Mouse (Mus musculus) limb, embryonic 14.5 days (tissue): ENCODE results near the gene Lhfpl2. TPM values are rescaled to one million over a fixed set of nuclear protein-coding genes. Genes with fewer than 3 reads are reported as not detected.

Experiments used
- ATAC-seq: fragments of 200-750 bp; cut with Nextera tagmentation; 2 replicates; pipeline ENCODE4 v1.8.0; 2017; ENCODE audit warnings: low read depth, moderate number of reproducible peaks, moderate TSS enrichment; ENCODE audit not compliant: low FRiP score
- DNase-seq: peaks from one replicate; pipeline ENCODE4 v3.0.0-alpha.2; 2015; ENCODE audit warnings: low spot score
- H3K27ac ChIP-seq: fragments of 300-500 bp; sonication (generic); replicated peaks from 2 replicates; pipeline ENCODE4 v1.5.1; 2014; ENCODE audit warnings: low read depth, mild to moderate bottlenecking, low read length, moderate library complexity, mixed read lengths
- H3K27me3 ChIP-seq: fragments of 300-500 bp; sonication (generic); 2 replicates; pipeline ENCODE4 v1.6.1; 2014; ENCODE audit warnings: low read length, mixed read lengths; ENCODE audit not compliant: control insufficient read depth, insufficient read depth
- H3K36me3 ChIP-seq: fragments of 300-500 bp; sonication (generic); 2 replicates; pipeline ENCODE4 v1.6.1; 2014; ENCODE audit warnings: mild to moderate bottlenecking, low read length, moderate library complexity, mixed read lengths; ENCODE audit not compliant: control insufficient read depth, insufficient read depth
- H3K4me1 ChIP-seq: fragments of 300-500 bp; sonication (generic); 2 replicates; pipeline ENCODE4 v1.6.1; 2014; ENCODE audit warnings: antibody characterized with exemption, low read length, mixed read lengths; ENCODE audit not compliant: control insufficient read depth, insufficient read depth
- H3K4me2 ChIP-seq: fragments of 300-500 bp; sonication (generic); replicated peaks from 2 replicates; pipeline ENCODE4 v1.6.1; 2014; ENCODE audit warnings: low read depth, mild to moderate bottlenecking, low read length, moderate library complexity; ENCODE audit not compliant: severe bottlenecking
- H3K4me3 ChIP-seq: fragments of 300-500 bp; sonication (generic); replicated peaks from 2 replicates; pipeline ENCODE4 v1.5.1; 2014; ENCODE audit warnings: low read length
- H3K9ac ChIP-seq: fragments of 300-500 bp; sonication (generic); 2 replicates; pipeline ENCODE4 v1.6.1; 2014; ENCODE audit warnings: mild to moderate bottlenecking, low read depth, low read length, moderate library complexity; ENCODE audit not compliant: severe bottlenecking
- H3K9me3 ChIP-seq: fragments of 300-500 bp; sonication (generic); 2 replicates; pipeline ENCODE4 v1.6.1; 2016; ENCODE audit warnings: low read length; ENCODE audit not compliant: control insufficient read depth
- POLR2A ChIP-seq: fragments of 200-500 bp; IDR thresholded peaks from 2 replicates; pipeline ENCODE4 v1.8.0; 2012; ENCODE audit warnings: inconsistent platforms, mild to moderate bottlenecking, moderate library complexity, borderline replicate concordance; ENCODE audit not compliant: insufficient read depth, insufficient read length; ENCODE audit errors: extremely low read depth
- WGBS: fragments of 180-500 bp; shearing (Covaris S2); extraction: QIAGEN DNeasy Blood & Tissue Kit; methylation state at CpG from one replicate; pipeline ENCODE4 v1.1.7; 2014; 5-methylcytosine and 5-hydroxymethylcytosine counted together
- polyA plus RNA-seq, 2 experiments: library from polyadenylated mRNA; depleted of rRNA in 1 of 2; stranded (reverse) in 1 of 2; unstranded in 1 of 2; fragments of >200 nt; fragmentation: Nextera tagmentation in 1 of 2; extraction: Ambion mirVana in 1 of 2; gene quantifications; 2 replicates each; pipeline versions ENCODE4 v1.2.1 to v1.2.3; 2012 to 2014

The Lhfpl2 gene
- polyA plus RNA-seq, 2 experiments, result 60.5 to 69.4 TPM

GRCm38 (mm10) chr13:94175379-94176050 is 117.9 kb downstream of the Lhfpl2 start:
- Histone ChIP-seq H3K4me3 (peak overlapping the region; percentile 47), H3K36me3 (peaks cover 11% of the 10 kb centered on the region; the same call in 1 of the 2 replicates), H3K9ac (peak overlapping the region; percentile 16; the same call in 1 of the 2 replicates), H3K27me3 (no peaks in the 10 kb centered on the region), H3K9me3 (no peaks in the 10 kb centered on the region), H3K27ac (no peak overlapping the region), H3K4me2 (peak overlapping the region; percentile 92), H3K4me1 (peaks cover 30% of the 10 kb centered on the region)
- DNase-seq, result no peak
- TF ChIP-seq POLR2A, result no peak
- WGBS, result 66% methylated on average over 6 of the region's 6 CpGs
- ATAC-seq, result no peak

GRCm38 (mm10) chr13:94177148-94177547 is 119.6 kb downstream of the Lhfpl2 start:
- WGBS, result 54% methylated on average over 7 of the region's 7 CpGs
- H3K4me2 ChIP-seq, result no peak overlapping the region
- H3K36me3 ChIP-seq, result peaks cover 11% of the 10 kb centered on the region; the same call in 1 of the 2 replicates
- no peak overlapping the region for H3K27ac ChIP-seq
- no peaks in the 10 kb centered on the region for H3K9me3 ChIP-seq
- DNase-seq (peak; percentile 36), ATAC-seq (no peak)
- no peaks in the 10 kb centered on the region for H3K27me3 ChIP-seq
- no peak overlapping the region for H3K9ac ChIP-seq
- no peak overlapping the region for H3K4me3 ChIP-seq
- peaks cover 35% of the 10 kb centered on the region for H3K4me1 ChIP-seq
- TF ChIP-seq POLR2A, result no peak

GRCm38 (mm10) chr13:94178401-94179040 is 120.9 kb downstream of the Lhfpl2 start:
- Histone ChIP-seq H3K4me1 (peaks cover 34% of the 10 kb centered on the region), H3K27ac (peak overlapping the region; percentile 58), H3K27me3 (no peaks in the 10 kb centered on the region), H3K9me3 (no peaks in the 10 kb centered on the region), H3K4me2 (no peak overlapping the region), H3K36me3 (peaks cover 11% of the 10 kb centered on the region; the same call in 1 of the 2 replicates), H3K4me3 (no peak overlapping the region), H3K9ac (no peak overlapping the region)
- peak; percentile 77 for ATAC-seq
- 38% methylated on average over 10 of the region's 11 CpGs for WGBS
- peak; percentile 83 for DNase-seq
- TF ChIP-seq POLR2A, result no peak

- Histone ChIP-seq H3K27ac (no peak overlapping the region), H3K4me3 (no peak overlapping the region), H3K9ac (no peak overlapping the region), H3K4me2 (no peak overlapping the region), H3K36me3 (peaks cover 11% of the 10 kb centered on the region; the same call in 1 of the 2 replicates), H3K9me3 (no peaks in the 10 kb centered on the region), H3K4me1 (peaks cover 28% of the 10 kb centered on the region), H3K27me3 (no peaks in the 10 kb centered on the region)
- TF ChIP-seq POLR2A, result no peak
- DNase-seq (no peak), ATAC-seq (no peak)
- WGBS, result 65% methylated on average over 5 of the region's 5 CpGs
Observed at GRCm38 (mm10) chr13:94180477-94181420, 123.2 kb downstream of the Lhfpl2 start.

- no peak overlapping the region for H3K4me3 ChIP-seq
- no peak for ATAC-seq
- H3K36me3 ChIP-seq, result peaks cover 8% of the 10 kb centered on the region; the same call in 1 of the 2 replicates
- no peak for TF ChIP-seq POLR2A
- no peaks in the 10 kb centered on the region for H3K27me3 ChIP-seq
- DNase-seq, result no peak
- no peak overlapping the region for H3K27ac ChIP-seq
- no peaks in the 10 kb centered on the region for H3K9me3 ChIP-seq
- no peak overlapping the region for H3K4me2 ChIP-seq
- WGBS, result 88% methylated on average over 5 of the region's 5 CpGs
- H3K4me1 ChIP-seq, result peaks cover 31% of the 10 kb centered on the region
- no peak overlapping the region for H3K9ac ChIP-seq
Observed at GRCm38 (mm10) chr13:94182026-94182425, 124.4 kb downstream of the Lhfpl2 start.
